Mouse (Mus musculus) ES-Bruce4 (cell line): Measurements from ENCODE around the gene Gm15217. TPM values are rescaled to one million over a fixed set of nuclear protein-coding genes. Genes with fewer than 3 reads are reported as not detected.

Experiments
- H3K27ac ChIP-seq: 2 replicates; pipeline ENCODE4 v1.5.1; 2012; ENCODE audit warnings: low read length, inconsistent platforms; ENCODE audit not compliant: insufficient read depth
- H3K27me3 ChIP-seq: 2 replicates; pipeline ENCODE4 v1.6.1; 2012; ENCODE audit warnings: mild to moderate bottlenecking, low read length, inconsistent platforms; ENCODE audit not compliant: control insufficient read depth, poor library complexity, insufficient read depth, severe bottlenecking
- H3K36me3 ChIP-seq: 2 replicates; pipeline ENCODE4 v1.6.1; 2012; ENCODE audit warnings: inconsistent platforms, mild to moderate bottlenecking, low read length, moderate library complexity; ENCODE audit not compliant: control insufficient read depth, poor library complexity, insufficient read depth, severe bottlenecking
- H3K4me1 ChIP-seq: one replicate; pipeline ENCODE4 v1.8.1; 2011; ENCODE audit warnings: low read length; ENCODE audit not compliant: control insufficient read depth, insufficient read depth
- H3K4me3 ChIP-seq: 2 replicates; pipeline ENCODE4 v1.5.1; 2011; ENCODE audit warnings: low read depth, mild to moderate bottlenecking, low read length
- H3K9ac ChIP-seq: 2 replicates; pipeline ENCODE4 v1.6.1; 2012; ENCODE audit warnings: low read depth, mild to moderate bottlenecking, inconsistent platforms; ENCODE audit not compliant: poor library complexity, severe bottlenecking
- H3K9me3 ChIP-seq: replicated peaks from 2 replicates; pipeline ENCODE4 v1.6.1; 2012; ENCODE audit warnings: mild to moderate bottlenecking, low read length, inconsistent platforms; ENCODE audit not compliant: control insufficient read depth, poor library complexity, insufficient read depth, severe bottlenecking
- CTCF ChIP-seq: IDR thresholded peaks from one replicate; pipeline ENCODE4 v1.8.1; 2011; ENCODE audit warnings: low read depth, low read length
- EP300 ChIP-seq: IDR thresholded peaks from 2 replicates; pipeline ENCODE4 v1.6.1; 2011; ENCODE audit warnings: low read depth, low read length; ENCODE audit not compliant: insufficient read depth
- POLR2A ChIP-seq: IDR thresholded peaks from one replicate; pipeline ENCODE4 v1.8.1; 2011; ENCODE audit warnings: low read length; ENCODE audit not compliant: insufficient read depth
- polyA plus RNA-seq: library from polyadenylated mRNA; stranded (reverse); fragments of >200 nt; gene quantifications from 2 replicates; pipeline ENCODE4 v1.2.4, GENCODE M21; 2011; ENCODE audit warnings: low read depth; ENCODE audit not compliant: missing spikeins, insufficient read depth, insufficient read length

The Gm15217 gene
- polyA plus RNA-seq = not detected in 2 replicates

GRCm38 (mm10) chr14:46379285-46379684 lies at the start of gene Gm15217:
Gm15217 (plus strand) TSS chr14:46379414.
- Histone ChIP-seq H3K9ac (peak within 1 kb of the TSS; percentile 13), H3K27ac (no peak within 1 kb of the TSS), H3K27me3 (no peaks in the 10 kb centered on the region), H3K4me1 (no peaks in the 10 kb centered on the region), H3K36me3 (peaks cover 11% of the 10 kb centered on the region), H3K4me3 (peak within 1 kb of the TSS; percentile 63), H3K9me3 (no peaks in the 10 kb centered on the region)
- TF ChIP-seq EP300 (no peak), POLR2A (no peak), CTCF (no peak)

- no peak overlapping the region for H3K4me3 ChIP-seq
- H3K4me1 ChIP-seq = no peaks in the 10 kb centered on the region
- no peaks in the 10 kb centered on the region for H3K36me3 ChIP-seq
- no peak for TF ChIP-seq CTCF
- TF ChIP-seq EP300 = no peak
- no peak for TF ChIP-seq POLR2A
- no peak overlapping the region for H3K9ac ChIP-seq
- no peak overlapping the region for H3K27ac ChIP-seq
- no peaks in the 10 kb centered on the region for H3K9me3 ChIP-seq
- no peaks in the 10 kb centered on the region for H3K27me3 ChIP-seq
Measured at GRCm38 (mm10) chr14:46333421-46334237, 45.6 kb upstream of the Gm15217 start.

- no peak for TF ChIP-seq EP300
- TF ChIP-seq CTCF = no peak
- no peak for TF ChIP-seq POLR2A
- no peaks in the 10 kb centered on the region for H3K4me1 ChIP-seq
- no peak overlapping the region for H3K4me3 ChIP-seq
- H3K9me3 ChIP-seq = no peaks in the 10 kb centered on the region
- no peak overlapping the region for H3K27ac ChIP-seq
- H3K9ac ChIP-seq = no peak overlapping the region
- H3K36me3 ChIP-seq = no peaks in the 10 kb centered on the region
- no peaks in the 10 kb centered on the region for H3K27me3 ChIP-seq
Measured at GRCm38 (mm10) chr14:46338801-46339200, 40.4 kb upstream of the Gm15217 start.

- Histone ChIP-seq H3K27ac (no peak overlapping the region), H3K27me3 (no peaks in the 10 kb centered on the region), H3K9me3 (no peaks in the 10 kb centered on the region), H3K36me3 (no peaks in the 10 kb centered on the region), H3K4me3 (no peak overlapping the region), H3K4me1 (no peaks in the 10 kb centered on the region), H3K9ac (no peak overlapping the region)
- TF ChIP-seq EP300 = no peak
- TF ChIP-seq CTCF = no peak
- TF ChIP-seq POLR2A = no peak
Measured at GRCm38 (mm10) chr14:46344750-46345149, 34.5 kb upstream of the Gm15217 start.

- H3K4me3 ChIP-seq = no peak overlapping the region
- H3K27ac ChIP-seq = no peak overlapping the region
Measured at GRCm38 (mm10) chr14:46357286-46357685, 21.9 kb upstream of the Gm15217 start.

GRCm38 (mm10) chr14:46357696-46358095 lies 21.5 kb upstream of the Gm15217 start:
- H3K4me3 ChIP-seq = no peak overlapping the region
- no peaks in the 10 kb centered on the region for H3K4me1 ChIP-seq
- no peaks in the 10 kb centered on the region for H3K36me3 ChIP-seq
- no peaks in the 10 kb centered on the region for H3K9me3 ChIP-seq
- no peak overlapping the region for H3K9ac ChIP-seq
- H3K27ac ChIP-seq = no peak overlapping the region
- no peaks in the 10 kb centered on the region for H3K27me3 ChIP-seq
- TF ChIP-seq EP300 (no peak), POLR2A (no peak), CTCF (no peak)

More at GRCm38 (mm10) chr14:46357286-46357685, 21.9 kb upstream of the Gm15217 start:
- H3K27me3 ChIP-seq = no peaks in the 10 kb centered on the region
- no peaks in the 10 kb centered on the region for H3K9me3 ChIP-seq
- no peaks in the 10 kb centered on the region for H3K4me1 ChIP-seq
- no peak overlapping the region for H3K9ac ChIP-seq
- no peaks in the 10 kb centered on the region for H3K36me3 ChIP-seq
- no peak for TF ChIP-seq CTCF
- no peak for TF ChIP-seq POLR2A
